Mouse (Mus musculus) left cerebral cortex, adult 2 months (tissue): ENCODE data around the gene Tnni3. TPM values are rescaled to one million over a fixed set of nuclear protein-coding genes. Genes with fewer than 3 reads are reported as not detected.
"Not testable (repeated sequence)": the region's sequence is repeated elsewhere in the genome, so short reads cannot be mapped to it uniquely, and the experiment has no call there.

Experiments used
- DNase-seq, 2 experiments: peaks; one replicate each; pipeline ENCODE4 v3.0.0; 2021 to 2022; ENCODE audit warnings: low spot score in 2 of 2, mixed read lengths in 1 of 2; ENCODE audit errors: extremely low spot score in 1 of 2
- H3K27ac ChIP-seq: fragments of 200-600 bp; 2 replicates; pipeline ENCODE4 v1.8.1; 2022
- H3K4me3 ChIP-seq: fragments of 200-600 bp; 2 replicates; pipeline ENCODE4 v1.8.1; 2022
- CTCF ChIP-seq: fragments of 200-600 bp; IDR thresholded peaks from 2 replicates; pipeline ENCODE4 v1.8.1; 2022; ENCODE audit warnings: antibody characterized with exemption, mild to moderate bottlenecking, moderate library complexity
- intact Hi-C: fragments of 180-260 bp; cut with DNase I; formaldehyde crosslinking; loops from one replicate; pipeline ENCODE4 v1.15.1; 2025
- long read RNA-seq, 2 experiments: library from polyadenylated mRNA; stranded (forward); transcript quantifications; one replicate each; pipeline ENCODE4 v2.0.0; 2021; ENCODE audit warnings: borderline mapping rate in 2 of 2
- total RNA-seq, 2 experiments: library from RNA; stranded (reverse); gene quantifications; 2 replicates each; pipeline ENCODE4 v1.2.3; 2021

The Tnni3 gene
- total RNA-seq = under 1 TPM; 0.84 to 0.96 TPM
- long read RNA-seq, experiment 1 = 0 reads
- long read RNA-seq, experiment 2 = 0 reads

DNA sequence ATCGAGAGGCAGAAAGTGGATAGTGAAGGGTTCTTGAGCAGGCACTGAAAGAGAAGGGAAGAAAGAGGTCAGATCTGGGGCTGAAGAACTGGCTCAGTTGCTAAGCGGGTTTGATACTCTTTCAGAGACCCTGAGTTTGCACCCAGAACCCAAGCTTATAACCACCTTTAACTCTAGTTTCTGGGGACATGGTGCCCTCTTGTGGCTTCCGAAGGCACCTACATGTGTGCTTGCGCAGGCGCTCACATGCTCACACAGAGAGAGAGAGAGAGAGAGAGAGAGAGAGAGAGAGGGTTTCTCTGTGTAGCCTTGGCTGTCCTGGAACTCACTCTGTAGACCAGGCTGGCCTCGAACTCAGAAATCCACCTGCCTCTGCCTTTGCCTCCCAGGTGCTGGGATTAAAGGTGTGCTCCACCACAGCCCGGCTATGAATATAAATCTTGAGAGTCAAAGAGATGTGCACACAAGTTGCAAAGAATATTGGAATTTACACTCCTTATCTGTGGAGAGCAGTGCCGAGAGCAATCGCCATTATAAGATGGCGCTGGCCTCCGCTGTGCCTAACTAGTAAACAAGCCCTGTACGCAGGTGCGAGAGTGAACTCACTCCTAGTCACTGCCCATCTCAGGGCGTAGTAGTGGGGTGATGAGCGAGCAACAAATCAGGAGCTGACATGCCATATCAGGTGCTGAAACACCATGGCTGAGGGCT, at the start of gene Tnni3:
TSS of gene Tnni3 (minus strand) at position 18 of the 711 bp plus-strand sequence.
- DNase-seq, H3K27ac ChIP-seq, H3K4me3 ChIP-seq: not testable (repeated sequence)
- peak; percentile 60 for TF ChIP-seq CTCF
- intact Hi-C loops = loop anchor here (5.0 kb wide), 1 partner anchor 92 kb away; no protein-coding TSS in a partner anchor

DNA sequence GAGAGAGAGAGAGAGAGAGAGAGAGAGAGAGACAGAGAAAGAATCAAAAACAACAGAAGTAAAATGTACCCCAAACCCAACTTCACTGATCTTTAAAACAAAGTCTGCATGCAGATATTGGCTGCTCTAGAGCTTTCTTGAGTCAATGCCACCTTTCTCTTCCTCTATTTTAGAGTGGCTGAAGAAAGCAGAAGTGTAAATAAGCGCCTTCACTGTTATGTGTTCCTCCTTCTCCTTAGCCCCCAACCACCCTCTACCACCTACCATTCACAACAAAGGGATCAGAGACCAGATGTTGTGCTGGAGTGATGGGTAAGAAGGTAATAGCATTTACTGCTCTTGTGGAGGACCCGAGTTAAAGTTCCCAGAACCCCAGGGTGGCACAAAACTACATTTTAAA, 48.3 kb upstream of the Tnni3 start:
- not testable (repeated sequence) for H3K4me3 ChIP-seq, H3K27ac ChIP-seq

DNA sequence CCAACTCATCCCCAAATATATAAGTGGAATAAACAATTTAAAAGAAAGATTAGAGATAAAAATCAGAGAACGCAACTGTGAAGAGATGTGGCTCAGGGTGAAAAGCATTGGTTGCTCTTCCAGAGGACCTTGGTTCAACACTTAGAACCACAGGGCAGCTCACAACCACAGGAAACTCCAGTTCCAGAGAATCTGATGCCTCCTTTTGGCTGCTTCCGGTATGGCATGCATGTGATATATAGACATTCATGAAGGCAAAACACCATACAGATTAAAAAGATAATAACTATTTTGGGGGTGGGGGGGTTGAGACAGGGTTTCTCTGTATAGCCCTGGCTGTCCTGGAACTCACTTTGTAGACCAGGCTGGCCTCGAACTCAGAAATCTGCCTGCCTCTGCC, 38.6 kb upstream of the Tnni3 start:
- intact Hi-C loops = loop anchor here (5.0 kb wide), 1 partner anchor 60 kb away; no protein-coding TSS in a partner anchor
- DNase-seq = no peak
- TF ChIP-seq CTCF = no peak; the same call in 1 of the 2 replicates
- H3K4me3 ChIP-seq = no peak overlapping the region
- no peak overlapping the region for H3K27ac ChIP-seq

More for the DNA sequence above, 48.3 kb upstream of the Tnni3 start:
- intact Hi-C loops, DNase-seq: not testable (repeated sequence)

DNA sequence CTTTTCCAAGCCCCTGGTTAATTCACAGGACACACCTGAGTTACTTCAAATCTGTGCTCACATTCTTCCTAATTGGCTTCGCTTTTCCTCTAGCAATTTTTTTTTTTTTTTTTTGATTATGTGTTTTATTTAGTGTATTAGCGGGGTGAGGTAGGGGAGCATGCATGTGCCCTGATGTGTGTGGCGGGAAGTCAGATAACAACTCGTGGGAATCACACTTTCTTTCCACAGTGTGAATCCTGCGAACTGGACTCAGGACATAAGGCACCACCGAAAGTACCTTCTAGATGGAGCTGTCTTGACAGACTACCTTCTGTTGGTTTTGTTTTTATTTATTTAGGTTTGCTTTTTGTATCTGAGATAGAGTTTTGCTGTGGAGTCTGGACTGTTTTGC, 33.1 kb upstream of the Tnni3 start:
- intact Hi-C loops = loop anchor here (5.0 to 10.0 kb wide), 4 partner anchors 235 to 498 kb away; partner anchors contain the start of genes Rpl28 and Zfp580
- no peak for DNase-seq
- no peak overlapping the region for H3K4me3 ChIP-seq
- H3K27ac ChIP-seq = no peak overlapping the region
- no peak for TF ChIP-seq CTCF

DNA sequence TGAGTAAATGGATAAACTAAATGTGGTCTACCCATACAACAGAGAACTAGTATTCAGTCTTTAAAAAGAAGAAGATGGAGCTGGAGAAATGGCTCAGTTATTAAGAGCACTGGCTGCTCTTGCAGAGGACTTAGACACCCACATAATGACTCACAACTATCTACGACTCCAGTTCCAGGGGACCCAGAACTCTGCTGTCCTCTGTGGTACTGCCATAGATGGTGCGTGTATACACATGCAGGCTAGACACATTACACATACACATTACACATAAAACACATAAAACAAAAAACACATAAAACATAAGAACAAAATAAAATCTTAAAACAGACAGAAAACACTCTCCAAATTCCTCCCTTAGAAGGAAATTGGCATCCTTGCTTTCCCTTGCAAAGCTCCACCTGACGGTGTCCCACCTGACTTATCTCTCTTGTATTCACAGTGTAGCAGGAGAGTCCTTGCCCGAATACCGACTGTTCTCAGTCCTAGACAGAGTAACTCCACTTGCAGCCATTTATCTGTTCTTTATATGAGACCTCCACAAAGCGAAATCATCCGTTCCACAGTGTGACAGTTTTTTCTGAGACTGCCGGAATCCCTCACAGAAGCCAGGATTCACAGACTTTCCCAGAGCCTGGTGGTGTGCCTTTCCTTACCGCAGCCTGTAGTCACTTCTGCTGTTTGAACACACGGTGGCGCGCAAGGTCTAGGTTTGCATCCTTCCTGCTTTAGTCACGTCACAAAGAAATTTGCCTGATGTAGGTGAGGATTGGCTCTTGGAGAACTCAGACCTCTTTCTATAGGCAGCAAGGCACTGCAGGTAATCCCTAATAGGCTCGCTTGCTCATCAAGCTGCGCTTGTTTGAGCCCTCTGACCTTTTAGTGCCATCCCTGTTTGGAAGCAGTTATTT, 32.5 kb upstream of the Tnni3 start:
- Histone ChIP-seq H3K4me3 (no peak overlapping the region), H3K27ac (0 out of 2 replicates have a peak overlapping the region, but pooled peaks have one; percentile 9)
- intact Hi-C loops = loop anchor here (5.0 to 10.0 kb wide), 4 partner anchors 236 to 498 kb away; partner anchors contain the start of genes Rpl28 and Zfp580
- TF ChIP-seq CTCF = peak; percentile 93
- peak; percentile 80 to 84 for DNase-seq

DNA sequence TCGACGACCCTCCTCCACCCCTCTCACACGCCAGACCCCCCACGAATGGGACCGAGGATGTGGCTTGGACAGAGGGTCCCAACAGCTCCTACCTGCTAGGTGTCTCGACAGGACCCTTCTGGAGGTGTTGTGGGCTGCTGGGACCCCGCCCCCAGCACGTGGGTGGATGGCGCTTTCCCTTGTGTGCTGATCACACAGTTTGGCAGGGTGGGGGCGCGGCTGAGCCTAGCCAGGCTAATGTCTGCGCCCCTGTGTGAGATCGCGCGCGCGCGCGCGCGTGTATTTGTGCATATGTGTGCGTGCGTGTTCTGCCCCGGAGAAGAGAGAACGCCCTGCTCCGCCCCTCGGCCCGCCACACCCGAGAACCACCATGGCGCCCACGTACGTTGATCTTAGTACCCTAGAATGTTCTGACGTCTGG, 23.2 kb upstream of the Tnni3 start, which contains the start of gene Syt5:
TSS of gene Syt5 (minus strand) at position 321 of the 421 bp plus-strand sequence.
- no peak for TF ChIP-seq CTCF
- intact Hi-C loops = no loop called here
- Histone ChIP-seq H3K27ac (peak within 1 kb of the TSS; percentile 97), H3K4me3 (peak within 1 kb of the TSS; percentile 67)
- peak; percentile 67 to 79 for DNase-seq

DNA sequence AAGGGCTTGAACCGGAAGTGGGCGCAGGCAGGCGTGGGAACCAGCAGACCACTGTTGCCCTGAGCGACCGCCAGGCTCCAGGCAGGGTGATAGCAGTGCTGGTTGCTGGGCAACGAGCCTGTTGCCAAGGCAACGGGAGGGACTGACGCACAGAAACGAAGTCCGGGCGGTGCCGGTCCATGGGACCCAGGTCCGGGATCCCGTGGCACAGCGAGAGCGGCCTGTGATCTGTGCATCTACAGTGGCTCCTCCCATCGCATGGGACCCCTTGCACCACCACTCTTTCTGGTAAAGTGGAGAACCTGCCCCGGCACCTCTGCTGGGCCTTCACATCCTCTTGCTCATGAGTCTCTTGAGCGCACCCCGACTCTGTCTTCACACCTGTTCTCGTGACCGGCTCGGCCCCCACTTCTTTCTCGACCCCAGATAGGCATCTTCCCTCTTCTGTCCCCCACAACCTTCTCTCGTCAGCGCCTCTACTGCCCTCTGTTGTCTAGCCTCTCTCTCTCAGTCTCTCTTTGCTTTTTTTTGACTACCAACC, 22.6 kb upstream of the Tnni3 start:
- Histone ChIP-seq H3K4me3 (peak overlapping the region; percentile 67), H3K27ac (peak overlapping the region; percentile 97)
- intact Hi-C loops = no loop called here
- no peak; the same call in 1 of the 2 replicates for TF ChIP-seq CTCF
- peak; percentile 95 to 98 for DNase-seq

DNA sequence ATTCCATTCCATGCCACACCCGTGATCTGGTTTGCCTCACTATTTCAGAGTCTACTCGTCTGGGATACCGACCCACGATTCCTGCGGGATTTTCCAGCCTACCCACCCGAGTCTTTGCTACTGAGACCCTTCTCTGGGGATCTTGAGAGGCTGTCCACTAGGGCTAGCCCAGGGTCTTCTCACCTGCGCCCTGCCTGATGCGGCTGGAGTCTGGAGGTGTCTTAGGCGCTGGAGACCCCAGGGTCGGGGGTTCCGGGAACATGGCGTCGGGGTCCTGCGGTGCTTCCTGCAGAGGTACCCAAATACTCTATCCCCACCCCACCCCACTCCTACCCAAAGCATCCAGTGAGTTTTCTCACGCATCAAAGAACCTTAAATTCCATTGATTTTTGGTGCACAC, 22.0 kb upstream of the Tnni3 start:
- Histone ChIP-seq H3K27ac (peak overlapping the region; percentile 97), H3K4me3 (peak overlapping the region; percentile 67)
- TF ChIP-seq CTCF = no peak
- intact Hi-C loops = no loop called here
- no peak for DNase-seq

DNA sequence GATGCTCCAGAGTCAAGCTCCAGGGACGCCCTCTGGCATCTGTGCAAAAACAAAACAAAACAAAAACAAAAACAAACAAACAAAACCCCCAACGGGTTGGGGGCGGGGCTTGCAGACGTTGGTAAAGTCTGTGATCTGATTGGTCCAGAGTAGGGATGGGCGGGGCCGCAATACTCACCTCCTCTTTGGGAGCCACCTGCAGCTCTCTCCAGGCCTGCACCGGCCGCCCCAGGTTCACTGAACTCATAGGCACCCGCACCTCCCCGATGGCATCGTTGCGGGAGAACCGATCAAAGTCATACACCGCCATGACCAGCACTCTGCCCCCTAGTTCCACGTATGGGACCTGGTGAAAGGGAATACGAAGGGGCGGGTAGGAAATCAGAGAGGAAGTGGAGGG, 18.0 kb upstream of the Tnni3 start:
- no peak overlapping the region for H3K4me3 ChIP-seq
- no peak overlapping the region for H3K27ac ChIP-seq
- intact Hi-C loops = no loop called here
- no peak for TF ChIP-seq CTCF
- DNase-seq = no peak

DNA sequence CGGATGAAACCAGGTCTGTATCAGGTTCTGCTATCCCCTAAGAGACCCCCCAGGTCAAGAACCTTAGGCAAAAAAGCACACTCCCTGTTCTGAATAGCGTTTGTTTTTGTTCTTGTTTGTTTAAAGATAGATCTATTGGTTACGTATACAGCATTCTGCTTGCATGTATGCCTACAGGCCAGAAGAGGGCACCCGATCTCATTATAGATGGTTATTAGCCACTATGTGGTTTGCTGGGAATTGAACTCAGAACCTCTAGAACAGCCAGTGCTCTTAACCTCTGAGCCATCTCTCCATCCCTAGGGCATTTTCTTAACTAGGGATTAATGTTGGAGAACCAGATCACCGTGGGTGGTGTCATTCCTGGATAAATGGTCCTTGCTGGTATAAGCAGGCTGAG, 17.3 kb upstream of the Tnni3 start:
- Histone ChIP-seq H3K27ac (no peak overlapping the region), H3K4me3 (no peak overlapping the region)
- peak; percentile 29; the same call in 1 of the 2 replicates for TF ChIP-seq CTCF
- no peak for DNase-seq
- intact Hi-C loops = no loop called here

DNA sequence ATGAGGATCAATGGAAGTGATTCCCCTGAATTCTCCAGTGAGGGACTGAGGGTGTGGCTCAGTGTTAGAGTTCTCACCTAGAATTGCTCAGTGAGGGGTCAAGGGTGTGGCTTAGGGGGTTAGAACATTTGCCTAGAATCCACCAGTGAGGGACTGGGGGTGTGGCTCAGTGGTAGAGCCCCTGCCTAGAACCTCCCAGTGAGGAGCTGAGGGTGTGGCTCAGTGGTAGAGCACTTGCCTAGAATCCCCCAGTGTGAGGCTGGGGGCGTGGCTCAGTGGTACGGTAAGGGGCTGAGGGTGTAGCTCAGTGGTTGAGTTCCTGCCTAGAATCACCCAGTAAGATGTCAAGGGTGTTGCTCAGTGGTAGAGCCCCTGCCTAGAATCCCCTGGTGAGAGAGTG, 15.0 kb upstream of the Tnni3 start:
- no peak for TF ChIP-seq CTCF
- intact Hi-C loops = no loop called here
- Histone ChIP-seq H3K4me3 (no peak overlapping the region), H3K27ac (no peak overlapping the region)
- DNase-seq = no peak
